Mouse (Mus musculus) stomach, embryonic 16.5 days (tissue): ENCODE measurements at regions not wholly inside any gene's neighbourhood (a gene's known extent, or its start where the extent isn't known, plus 50 kb on each side); places are given as distances from the start of the nearest gene placed in this dataset.

Source experiments
- ATAC-seq: fragments of 200-750 bp; cut with Nextera tagmentation; 2 replicates; pipeline ENCODE4 v1.8.0; 2017; ENCODE audit warnings: moderate number of reproducible peaks, moderate TSS enrichment; ENCODE audit not compliant: insufficient read depth, low FRiP score
- H3K27ac ChIP-seq: fragments of 300-500 bp; sonication (generic); 2 replicates; pipeline ENCODE4 v1.5.1; 2014; ENCODE audit warnings: low read length
- H3K27me3 ChIP-seq: fragments of 300-500 bp; sonication (generic); 2 replicates; pipeline ENCODE4 v1.6.1; 2014; ENCODE audit warnings: low read length, control low read depth, mixed read lengths; ENCODE audit not compliant: control insufficient read depth, insufficient read depth
- H3K36me3 ChIP-seq: fragments of 300-500 bp; sonication (generic); 2 replicates; pipeline ENCODE4 v1.6.1; 2014; ENCODE audit warnings: low read length; ENCODE audit not compliant: control insufficient read depth, insufficient read depth
- H3K4me1 ChIP-seq: fragments of 300-500 bp; sonication (generic); 2 replicates; pipeline ENCODE4 v1.6.1; 2014; ENCODE audit warnings: low read length, control low read depth, mixed read lengths; ENCODE audit not compliant: control insufficient read depth, insufficient read depth
- H3K4me2 ChIP-seq: fragments of 300-500 bp; sonication (generic); 2 replicates; pipeline ENCODE4 v1.6.1; 2014; ENCODE audit warnings: low read depth, low read length, mixed read lengths
- H3K4me3 ChIP-seq: fragments of 300-500 bp; sonication (generic); replicated peaks from 2 replicates; pipeline ENCODE4 v1.5.1; 2014; ENCODE audit warnings: mild to moderate bottlenecking, low read length
- H3K9ac ChIP-seq: fragments of 300-500 bp; sonication (generic); 2 replicates; pipeline ENCODE4 v1.6.1; 2014; ENCODE audit warnings: low read length
- H3K9me3 ChIP-seq: fragments of 300-500 bp; sonication (generic); replicated peaks from 2 replicates; pipeline ENCODE4 v1.6.1; 2016; ENCODE audit warnings: low read length, control low read depth; ENCODE audit not compliant: control insufficient read depth
- WGBS: fragments of 180-500 bp; shearing (Covaris S2); extraction: QIAGEN DNeasy Blood & Tissue Kit; methylation state at CpG from one replicate; pipeline ENCODE4 v1.1.7; 2014; 5-methylcytosine and 5-hydroxymethylcytosine counted together

DNA sequence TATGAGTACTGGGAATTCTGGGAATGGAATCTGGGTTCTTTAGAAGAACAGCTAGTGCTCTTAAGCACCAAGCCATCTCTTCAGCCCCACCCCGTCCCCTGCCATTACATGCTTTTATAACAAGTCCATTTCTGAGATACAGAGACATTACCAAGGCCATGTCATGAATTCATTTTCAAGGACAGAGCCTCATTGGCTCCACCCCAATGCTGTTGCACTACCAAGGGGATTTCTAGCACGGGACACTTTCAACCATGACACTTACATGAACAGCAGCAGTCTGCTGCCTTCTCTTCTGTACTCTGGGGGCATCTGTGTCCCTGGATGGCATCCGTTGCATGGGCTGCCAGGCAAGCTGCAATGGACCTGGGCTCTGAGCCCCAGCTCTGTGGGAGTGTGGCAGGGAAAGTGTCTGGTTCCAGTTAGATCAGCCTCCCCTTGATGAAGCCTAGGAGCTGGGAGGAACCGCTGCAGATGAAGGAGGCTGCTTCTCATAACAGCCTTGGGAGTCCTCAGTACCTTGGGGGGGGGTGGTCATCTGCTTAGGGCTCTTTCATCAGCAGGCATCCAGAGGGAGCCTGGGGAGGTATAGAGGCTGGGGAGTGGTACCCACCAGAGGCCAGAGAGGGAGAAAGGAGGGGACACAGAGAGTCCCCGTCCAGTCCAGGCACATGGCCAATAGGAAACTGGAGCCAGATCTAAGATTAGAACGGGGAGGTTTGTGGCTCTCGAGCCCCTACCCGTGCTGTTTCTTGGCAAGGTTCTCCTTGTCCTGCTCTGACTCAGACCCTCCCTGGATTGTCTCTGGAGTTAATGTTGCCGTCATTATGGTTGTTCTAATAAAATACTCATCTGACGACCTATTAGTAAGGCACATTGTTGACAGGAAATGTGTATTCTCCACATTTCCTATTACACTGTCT lies 52.4 kb upstream of the Ctbp2 start:
- H3K9me3 ChIP-seq, result no peaks in the 10 kb centered on the region
- H3K9ac ChIP-seq, result no peak overlapping the region
- H3K27me3 ChIP-seq, result no peaks in the 10 kb centered on the region
- H3K36me3 ChIP-seq, result no peaks in the 10 kb centered on the region
- 40% methylated on average over 10 of the region's 10 CpGs for WGBS
- no peak overlapping the region for H3K4me3 ChIP-seq
- H3K4me2 ChIP-seq, result peak overlapping the region; percentile 2; the same call in 1 of the 2 replicates
- peak overlapping the region; percentile 32 for H3K27ac ChIP-seq
- peaks cover 11% of the 10 kb centered on the region; the same call in 1 of the 2 replicates for H3K4me1 ChIP-seq
- peak; percentile 78; the same call in 1 of the 2 replicates for ATAC-seq
